Mouse (Mus musculus) midbrain, embryonic 10.5 days (tissue): ENCODE data around the gene Trim34a. TPM values are rescaled to one million over a fixed set of nuclear protein-coding genes. Genes with fewer than 3 reads are reported as not detected.
"Not testable (repeated sequence)": the region's sequence is repeated elsewhere in the genome, so short reads cannot be mapped to it uniquely, and the experiment has no call there.

ENCODE experiments used
- DNase-seq: peaks from one replicate; pipeline ENCODE4 v3.0.0-alpha.2; 2017; ENCODE audit warnings: low spot score
- H3K27ac ChIP-seq: fragments of 300-500 bp; sonication (generic); replicated peaks from 2 replicates; pipeline ENCODE4 v1.5.1; 2016; ENCODE audit warnings: mild to moderate bottlenecking
- H3K27me3 ChIP-seq: fragments of 300-500 bp; sonication (generic); 2 replicates; pipeline ENCODE4 v1.6.1; 2016; ENCODE audit warnings: low read depth, mild to moderate bottlenecking; ENCODE audit not compliant: poor library complexity, severe bottlenecking
- H3K36me3 ChIP-seq: fragments of 300-500 bp; sonication (generic); 2 replicates; pipeline ENCODE4 v1.6.1; 2016; ENCODE audit warnings: mild to moderate bottlenecking, moderate library complexity
- H3K4me1 ChIP-seq: fragments of 300-500 bp; sonication (generic); 2 replicates; pipeline ENCODE4 v1.6.1; 2016
- H3K4me3 ChIP-seq: fragments of 300-500 bp; sonication (generic); 2 replicates; pipeline ENCODE4 v1.5.1; 2016; ENCODE audit warnings: mild to moderate bottlenecking, moderate library complexity
- H3K9me3 ChIP-seq: fragments of 300-500 bp; sonication (generic); replicated peaks from 2 replicates; pipeline ENCODE4 v1.6.1; 2016; ENCODE audit warnings: mild to moderate bottlenecking
- WGBS: fragments of 180-500 bp; shearing (Covaris S2); methylation state at CpG from one replicate; pipeline ENCODE4 v1.1.7; 2016; 5-methylcytosine and 5-hydroxymethylcytosine counted together
- polyA plus RNA-seq: library from polyadenylated mRNA; unstranded; fragments of >200 nt; fragmentation: Nextera tagmentation; extraction: Ambion mirVana; gene quantifications from 2 replicates; pipeline ENCODE4 v1.2.1, GENCODE M21; 2016

Trim34a gene
- 0.44 and 0.93 TPM in 2 replicates for polyA plus RNA-seq

DNA sequence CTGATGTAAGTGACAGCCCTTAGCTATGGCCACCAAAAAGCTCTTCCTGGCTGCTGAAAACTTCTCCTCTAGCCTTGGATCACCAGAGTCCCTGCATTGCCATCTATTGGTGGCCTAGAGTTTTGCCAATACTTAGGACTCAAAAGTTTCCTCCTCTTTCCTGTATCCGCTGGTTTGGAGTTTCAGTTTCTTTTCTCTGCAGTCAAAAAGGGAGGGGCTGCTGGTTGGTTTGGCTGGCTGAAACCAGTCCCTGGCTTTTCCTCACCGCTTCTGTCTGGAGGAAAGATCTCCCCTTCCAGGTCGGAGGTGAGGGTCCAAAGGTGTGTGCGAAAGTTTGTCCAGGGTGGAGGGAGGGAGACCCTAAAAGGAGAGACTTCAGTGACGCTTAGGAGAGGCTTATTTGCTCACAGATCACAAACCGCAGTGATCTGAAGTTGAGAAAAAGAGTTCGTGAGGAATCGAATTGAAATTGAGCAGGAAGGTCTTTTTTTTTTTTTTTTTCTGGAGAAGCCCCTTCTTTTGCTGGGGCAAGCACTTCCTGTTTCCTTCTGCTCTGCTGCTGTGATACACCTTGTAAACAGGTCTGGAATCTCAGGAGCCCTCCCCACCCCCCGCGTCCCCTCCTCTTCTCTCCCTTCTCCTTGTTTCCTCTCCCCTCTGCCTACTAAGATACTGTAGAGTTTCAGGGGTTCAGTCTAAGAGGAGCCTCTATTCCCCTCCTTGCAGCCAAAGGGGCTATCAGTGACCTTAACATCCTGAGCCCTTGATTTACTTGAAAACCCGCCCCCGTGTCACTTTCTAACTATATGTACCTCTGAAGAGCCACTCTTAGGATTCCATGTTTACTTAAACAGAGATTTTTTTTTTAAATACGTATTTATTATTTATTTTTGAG lies at the start of gene Trim34a:
Trim34a (plus strand) TSS at position 171 of the 895 bp plus-strand sequence.
- Histone ChIP-seq H3K9me3 (no peaks in the 10 kb centered on the region), H3K27ac (peak within 1 kb of the TSS; percentile 72), H3K4me1 (peaks cover 2% of the 10 kb centered on the region; the same call in 1 of the 2 replicates), H3K27me3 (no peaks in the 10 kb centered on the region), H3K4me3 (peak within 1 kb of the TSS; percentile 47), H3K36me3 (no peaks in the 10 kb centered on the region)
- DNase-seq: peak; percentile 29
- 11% methylated on average over 13 of the region's 13 CpGs for WGBS

DNA sequence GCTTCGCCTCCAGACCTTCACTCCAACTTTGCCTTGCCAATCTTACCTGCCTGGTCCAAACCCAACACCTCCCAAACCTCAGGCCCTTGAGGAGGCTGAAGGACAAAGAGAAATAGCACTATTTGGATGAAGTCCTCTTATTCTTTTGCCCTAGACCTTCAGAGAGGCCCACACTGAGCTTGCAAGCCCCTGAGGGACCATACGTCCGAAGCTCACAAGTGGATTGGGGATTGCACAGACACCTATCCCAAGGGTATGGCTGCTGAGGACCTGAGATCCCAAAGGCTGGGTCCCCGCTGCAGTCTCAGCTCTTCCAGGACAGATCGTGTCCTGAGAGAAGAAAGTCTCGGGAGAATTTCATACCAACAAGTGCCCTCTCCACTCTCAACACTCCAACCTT lies 48.4 kb upstream of the Trim34a start, which contains the start of gene Olfr649:
Olfr649 (minus strand) TSS at position 101 of the 400 bp plus-strand sequence.
- 88% methylated on average over 6 of the region's 6 CpGs for WGBS
- no peaks in the 10 kb centered on the region for H3K36me3 ChIP-seq
- H3K9me3 ChIP-seq: no peaks in the 10 kb centered on the region
- no peak within 1 kb of the TSS for H3K4me3 ChIP-seq
- no peaks in the 10 kb centered on the region for H3K27me3 ChIP-seq
- H3K4me1 ChIP-seq: no peaks in the 10 kb centered on the region
- DNase-seq: no peak
- H3K27ac ChIP-seq: no peak within 1 kb of the TSS

DNA sequence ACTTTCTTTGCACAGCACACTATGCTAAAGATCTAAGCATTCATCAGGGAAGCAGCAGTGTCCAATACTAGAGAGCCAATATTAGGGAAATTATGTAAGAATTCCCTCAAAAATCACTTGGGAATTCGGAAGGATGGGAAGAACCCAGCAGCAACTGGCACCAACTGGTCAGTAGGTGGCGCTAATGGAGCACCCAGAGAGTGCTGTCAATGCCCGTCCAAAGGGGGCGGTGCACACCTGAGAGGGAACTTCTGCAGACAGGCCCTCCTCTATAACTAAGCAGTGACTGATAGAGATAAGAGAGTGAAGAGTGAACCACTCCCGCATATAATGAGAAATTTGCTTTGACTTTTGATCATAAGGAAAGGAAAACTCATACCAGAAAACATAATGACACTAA lies 44.4 kb upstream of the Trim34a start:
- Histone ChIP-seq H3K27ac (no peak overlapping the region), H3K27me3 (no peaks in the 10 kb centered on the region), H3K36me3 (no peaks in the 10 kb centered on the region), H3K9me3 (no peaks in the 10 kb centered on the region), H3K4me3 (no peak overlapping the region), H3K4me1 (no peaks in the 10 kb centered on the region)
- peak; percentile 59 for DNase-seq
- 6% methylated on average over 5 of the region's 5 CpGs for WGBS

DNA sequence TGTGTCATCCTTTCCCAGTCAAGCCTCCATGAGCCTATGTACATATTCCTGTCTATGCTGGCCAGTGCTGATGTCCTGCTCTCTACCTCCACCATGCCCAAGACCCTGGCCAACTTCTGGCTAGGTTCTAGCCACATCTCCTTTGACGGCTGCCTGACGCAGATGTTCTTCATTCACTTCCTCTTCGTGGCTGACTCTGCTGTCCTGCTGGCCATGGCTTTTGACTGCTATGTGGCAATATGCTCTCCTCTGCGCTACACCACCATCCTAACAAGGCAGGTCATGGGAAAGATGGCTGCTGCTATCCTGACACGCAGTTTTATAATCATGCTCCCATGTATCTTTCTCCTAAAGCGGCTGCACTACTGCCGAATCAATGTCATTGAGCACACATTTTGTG lies 38.1 kb upstream of the Trim34a start:
- H3K27me3 ChIP-seq: no peaks in the 10 kb centered on the region
- H3K36me3 ChIP-seq: no peaks in the 10 kb centered on the region
- no peaks in the 10 kb centered on the region for H3K9me3 ChIP-seq
- DNase-seq: no peak
- no peak overlapping the region for H3K4me3 ChIP-seq
- H3K4me1 ChIP-seq: no peaks in the 10 kb centered on the region
- WGBS: 94% methylated on average over 7 of the region's 7 CpGs
- H3K27ac ChIP-seq: no peak overlapping the region

DNA sequence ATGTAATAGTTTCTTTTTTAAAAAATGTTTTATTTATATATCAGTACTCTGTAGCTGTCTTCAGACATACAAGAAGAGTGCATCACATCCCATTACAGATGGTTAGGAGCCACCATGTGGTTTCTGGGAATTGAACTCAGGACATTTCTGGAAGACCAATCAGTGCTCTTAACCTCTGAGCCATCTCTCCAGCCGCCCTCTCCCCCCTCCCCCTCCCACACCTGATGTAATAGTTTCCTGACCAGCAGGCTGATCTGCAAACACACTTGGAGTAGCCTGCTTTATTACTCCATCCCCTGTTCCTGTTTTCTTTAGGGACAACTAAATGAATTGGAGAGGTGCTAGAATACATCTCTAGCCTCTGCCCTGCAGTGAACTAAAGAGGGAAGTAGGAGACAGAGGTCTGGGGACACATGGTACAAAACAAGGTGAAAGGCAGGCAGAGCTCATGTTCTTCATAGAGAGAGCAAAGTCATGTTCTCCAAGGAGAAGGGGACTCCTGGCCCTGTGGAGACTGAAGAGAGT lies 28.2 kb upstream of the Trim34a start:
- no peak for DNase-seq

DNA sequence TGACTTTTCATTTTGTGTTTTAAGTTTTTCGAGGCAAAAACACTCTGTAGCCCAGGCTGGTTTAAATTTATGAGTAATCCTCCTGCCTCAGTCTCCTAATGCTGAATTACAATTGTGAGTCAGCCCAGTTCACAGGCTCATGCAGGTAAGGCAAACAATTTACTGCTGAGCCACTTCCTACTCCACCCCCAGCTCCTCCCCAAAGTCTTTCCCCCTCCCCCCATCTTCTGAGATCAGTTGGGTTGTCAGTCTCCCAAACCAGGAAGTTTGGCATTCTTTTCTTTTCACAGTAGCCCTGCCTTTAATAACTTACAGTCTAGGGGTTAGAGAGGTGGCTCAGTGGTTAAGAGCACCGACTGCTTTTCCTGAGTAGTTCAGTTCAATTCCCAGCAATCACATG lies 26.4 kb upstream of the Trim34a start:
- Histone ChIP-seq H3K36me3 (no peaks in the 10 kb centered on the region), H3K27me3 (no peaks in the 10 kb centered on the region), H3K9me3 (no peaks in the 10 kb centered on the region), H3K4me3 (no peak overlapping the region), H3K27ac (no peak overlapping the region), H3K4me1 (peaks cover 12% of the 10 kb centered on the region)
- 83% methylated on average over 2 of the region's 2 CpGs for WGBS
- DNase-seq: no peak

More for the DNA sequence above, 28.2 kb upstream of the Trim34a start:
- WGBS: 59% methylated on average over 1 of the region's 1 CpGs
- peaks cover 12% of the 10 kb centered on the region for H3K4me1 ChIP-seq
- no peaks in the 10 kb centered on the region for H3K9me3 ChIP-seq
- no peaks in the 10 kb centered on the region for H3K27me3 ChIP-seq
- H3K4me3 ChIP-seq: no peak overlapping the region
- H3K36me3 ChIP-seq: no peaks in the 10 kb centered on the region
- no peak overlapping the region for H3K27ac ChIP-seq

DNA sequence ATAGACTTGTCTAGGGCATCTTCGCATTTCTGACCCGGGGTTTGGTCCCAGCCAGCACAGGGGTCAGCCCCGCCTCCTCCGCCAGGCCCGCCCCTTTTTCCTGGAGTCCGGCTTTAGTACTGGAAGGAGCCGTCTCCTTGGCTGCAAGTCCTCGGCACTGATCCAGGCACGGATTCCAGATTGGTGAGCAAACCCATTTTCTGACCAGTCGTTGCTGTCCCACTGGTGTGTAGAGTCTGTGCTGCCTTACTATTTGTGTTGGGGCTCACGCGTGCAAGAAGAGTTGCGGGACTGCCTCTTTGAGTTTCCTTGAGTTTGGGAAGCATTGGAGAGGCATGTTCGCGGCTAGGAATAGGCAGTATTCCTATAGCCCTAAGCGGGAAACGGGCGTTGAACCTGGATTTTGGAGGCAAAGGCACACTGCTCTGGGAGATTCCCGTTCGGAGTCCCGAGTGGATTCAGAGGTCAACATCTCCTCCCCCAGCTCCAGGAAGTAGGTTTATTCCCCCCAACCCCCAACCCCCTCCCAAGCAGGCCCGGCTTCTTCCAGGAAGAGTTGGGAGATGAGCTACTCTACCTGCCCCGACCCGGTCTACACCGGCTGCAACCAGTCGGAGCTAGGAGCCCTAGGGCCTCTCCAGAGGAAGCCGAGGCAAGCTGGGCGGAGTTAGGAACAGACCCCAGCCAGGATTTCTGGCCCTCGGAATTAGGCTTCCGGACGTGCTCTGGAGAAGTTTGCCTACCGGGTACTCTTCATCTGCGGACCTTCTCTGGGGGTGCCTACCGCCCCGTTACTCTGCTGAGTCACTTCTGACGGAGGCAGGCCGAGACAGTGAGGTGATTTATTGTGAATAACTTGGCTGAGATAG lies 25.3 kb upstream of the Trim34a start, which contains the start of gene Trim6:
Trim6 (plus strand) TSS at position 93 of the 869 bp plus-strand sequence.
- peak; percentile 64 for DNase-seq
- Histone ChIP-seq H3K4me3 (peak within 1 kb of the TSS; percentile 56), H3K9me3 (no peaks in the 10 kb centered on the region), H3K36me3 (no peaks in the 10 kb centered on the region), H3K4me1 (peaks cover 12% of the 10 kb centered on the region), H3K27ac (peak within 1 kb of the TSS; percentile 71), H3K27me3 (no peaks in the 10 kb centered on the region)
- 2% methylated on average over 37 of the region's 37 CpGs for WGBS

DNA sequence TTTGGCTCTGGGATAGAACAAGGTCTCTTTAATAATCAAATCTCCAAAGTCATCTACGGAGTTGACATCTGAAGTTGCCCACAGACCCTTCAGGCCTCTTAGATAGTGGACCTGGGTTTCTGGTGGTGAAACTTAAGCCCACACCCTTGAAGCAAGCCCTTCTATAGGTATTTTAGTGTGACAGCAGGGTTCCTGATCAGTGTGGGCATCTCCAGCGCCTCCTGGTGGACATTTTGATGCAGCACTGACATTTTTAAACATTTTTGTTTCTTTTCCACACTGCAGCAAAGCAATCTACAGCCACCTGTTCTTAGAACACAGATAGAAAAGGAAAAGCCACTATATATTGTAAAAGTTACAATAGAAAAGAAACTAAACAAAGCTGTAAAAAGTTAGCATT lies 13.1 kb upstream of the Trim34a start:
- no peaks in the 10 kb centered on the region for H3K9me3 ChIP-seq
- H3K27ac ChIP-seq: no peak overlapping the region
- no peak overlapping the region for H3K4me3 ChIP-seq
- no peaks in the 10 kb centered on the region for H3K36me3 ChIP-seq
- DNase-seq: no peak
- no peaks in the 10 kb centered on the region for H3K27me3 ChIP-seq
- H3K4me1 ChIP-seq: no peaks in the 10 kb centered on the region
- WGBS: 37% methylated on average over 2 of the region's 2 CpGs

DNA sequence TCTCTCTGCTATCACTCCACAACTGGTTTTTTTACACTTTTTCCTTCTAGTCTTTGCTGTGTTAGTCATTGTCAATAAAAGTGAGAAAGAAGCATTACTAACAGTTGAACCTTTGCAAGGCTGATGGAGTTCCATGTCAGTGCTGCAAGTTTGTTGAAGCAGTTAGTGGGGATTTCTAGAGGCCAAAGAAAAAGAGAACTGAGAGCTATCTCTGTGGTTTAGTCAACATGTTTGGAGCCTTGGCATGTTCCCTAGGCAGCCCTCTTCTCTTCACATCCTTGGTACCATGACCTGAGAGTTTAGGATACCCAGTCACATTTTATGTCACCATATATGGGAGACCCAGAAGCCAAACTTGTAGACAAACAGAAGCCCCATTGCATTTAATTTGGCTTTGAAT lies 3.4 kb upstream of the Trim34a start:
- H3K27ac ChIP-seq: no peak overlapping the region
- H3K36me3 ChIP-seq: no peaks in the 10 kb centered on the region
- H3K4me1 ChIP-seq: peaks cover 2% of the 10 kb centered on the region; the same call in 1 of the 2 replicates
- H3K27me3 ChIP-seq: no peaks in the 10 kb centered on the region
- DNase-seq: no peak
- H3K9me3 ChIP-seq: no peaks in the 10 kb centered on the region
- H3K4me3 ChIP-seq: no peak overlapping the region

DNA sequence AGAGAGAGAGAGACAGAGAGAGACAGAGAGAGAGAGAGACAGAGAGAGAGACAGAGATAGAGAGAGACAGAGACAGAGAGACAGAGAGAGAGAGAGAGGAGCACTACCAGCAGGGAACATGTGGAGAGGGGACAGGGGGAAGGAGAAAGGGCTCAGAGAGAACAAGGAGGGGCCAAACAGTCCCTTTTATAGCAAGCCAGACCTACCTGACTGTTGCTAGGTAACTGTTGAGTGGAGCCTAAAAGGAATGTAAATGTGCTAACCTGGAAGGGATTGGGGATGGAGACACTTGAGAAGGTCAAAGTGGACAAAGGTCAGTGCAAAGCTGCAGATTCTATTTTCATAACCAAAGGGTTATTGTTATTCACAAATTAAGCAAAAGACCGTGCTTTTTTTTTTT lies 641 bp upstream of the Trim34a start:
- Histone ChIP-seq H3K9me3 (no peaks in the 10 kb centered on the region), H3K4me1 (peaks cover 2% of the 10 kb centered on the region; the same call in 1 of the 2 replicates), H3K4me3 (no peak overlapping the region), H3K27me3 (no peaks in the 10 kb centered on the region), H3K36me3 (no peaks in the 10 kb centered on the region), H3K27ac (no peak overlapping the region)
- DNase-seq: no peak
- WGBS: 59% methylated on average over 1 of the region's 1 CpGs

DNA sequence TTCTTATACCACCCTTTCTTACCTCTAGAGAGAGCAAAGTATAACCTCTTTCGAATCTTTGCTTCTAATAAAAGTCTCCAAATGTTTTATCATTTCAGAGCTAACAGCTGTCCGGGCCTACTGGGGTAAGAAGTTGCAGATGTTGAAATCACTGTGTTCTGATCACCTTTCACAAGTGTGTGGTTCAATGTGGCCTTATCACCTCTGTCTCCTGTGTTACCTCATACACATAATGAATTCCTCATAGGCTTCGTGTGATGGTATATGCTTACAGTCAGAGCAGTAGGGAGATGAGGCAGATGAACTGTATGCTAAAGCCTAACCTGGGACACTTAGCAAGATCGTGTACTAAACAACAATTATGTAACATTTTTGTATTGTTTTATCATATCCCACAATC lies 16.1 kb downstream of the Trim34a start:
- not testable (repeated sequence) for H3K4me3 ChIP-seq, DNase-seq, H3K4me1 ChIP-seq, H3K27ac ChIP-seq, H3K9me3 ChIP-seq, H3K36me3 ChIP-seq, H3K27me3 ChIP-seq
- 90% methylated on average over 4 of the region's 4 CpGs for WGBS

DNA sequence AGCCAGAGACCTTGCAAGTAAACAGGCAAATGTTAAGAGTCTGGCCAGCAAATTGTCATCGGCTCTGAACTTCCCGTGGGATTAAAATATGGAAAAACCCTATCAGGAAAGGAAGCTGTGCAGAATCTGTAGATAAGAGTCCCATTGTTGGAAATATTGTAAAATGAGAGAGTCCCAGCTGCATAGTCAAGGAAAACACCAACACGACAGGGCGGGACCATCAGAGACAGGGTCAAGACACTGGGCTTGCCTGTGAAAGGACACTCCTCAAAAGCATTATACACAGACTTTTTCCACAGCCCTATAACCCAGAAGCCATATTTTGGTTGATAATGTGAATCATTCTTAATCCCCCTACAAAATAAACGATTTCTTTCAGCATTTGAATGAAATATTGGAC lies 21.1 kb downstream of the Trim34a start:
- not testable (repeated sequence) for H3K27me3 ChIP-seq, H3K4me3 ChIP-seq, DNase-seq, H3K4me1 ChIP-seq, H3K36me3 ChIP-seq, H3K9me3 ChIP-seq, H3K27ac ChIP-seq
- 89% methylated on average over 5 of the region's 5 CpGs for WGBS
